Mouse (Mus musculus): ENCODE measurements at regions not wholly inside any gene's neighbourhood (a gene's known extent, or its start where the extent isn't known, plus 50 kb on each side); places are given as distances from the start of the nearest gene placed in this dataset.

- DNase-seq (ENCODE audit: low read depth, low spot score): no peak
- Histone ChIP-seq H3K27me3 (ENCODE audit: control insufficient read depth in 1 of 2, insufficient read depth in 2 of 2, low read length in 2 of 2) (peaks cover 0 to 3% of the 10 kb centered on the region in 2 experiments; a peak in 2 of 4 replicates), H3K36me3 (ENCODE audit: control insufficient read depth in 1 of 2, insufficient read depth in 2 of 2, low read length in 2 of 2) (no peaks in the 10 kb centered on the region), H3K4me1 (ENCODE audit: control insufficient read depth in 1 of 2, insufficient read depth in 2 of 2, low read length in 2 of 2) (no peaks in the 10 kb centered on the region), H3K27ac (ENCODE audit: control insufficient read depth, low read depth, low read length) (no peak overlapping the region), H3K4me3 (ENCODE audit: control insufficient read depth in 1 of 2, insufficient read depth in 1 of 2, low read depth in 2 of 2, low read length in 2 of 2) (no peak overlapping the region), H3K9me3 (replicated peaks; ENCODE audit: insufficient read depth, low read length) (no peaks in the 10 kb centered on the region), H3K79me2 (ENCODE audit: control insufficient read depth, insufficient read depth, low read length, poor library complexity) (no peaks in the 10 kb centered on the region), H3K9ac (ENCODE audit: control insufficient read depth, low read depth, low read length, poor library complexity, severe bottlenecking) (no peak overlapping the region)
- TF ChIP-seq ZNF384 (IDR thresholded peaks at IDR 0.05; ENCODE audit: low read depth, low read length) (no peak), CTCF (IDR thresholded peaks at IDR 0.05 in 2 of 3, conservative IDR thresholded peaks at IDR 0.05 in 1 of 3; ENCODE audit: control insufficient read depth in 1 of 3, insufficient read depth in 1 of 3, low read depth in 2 of 3, low read length in 3 of 3, poor library complexity in 1 of 3, severe bottlenecking in 1 of 3) (no peak), ETS1 (IDR thresholded peaks at IDR 0.05; ENCODE audit: low read depth, low read length) (no peak), POLR2AphosphoS2 (IDR thresholded peaks at IDR 0.05; ENCODE audit: low read length) (no peak), ZMIZ1 (IDR thresholded peaks at IDR 0.05; ENCODE audit: low read depth, low read length) (no peak), SIN3A (IDR thresholded peaks at IDR 0.05; ENCODE audit: low read length) (no peak), BHLHE40 (IDR thresholded peaks at IDR 0.05; ENCODE audit: borderline replicate concordance, low read depth, low read length) (no peak), GABPA (IDR thresholded peaks at IDR 0.05; ENCODE audit: low read depth, low read length) (no peak), RCOR1 (IDR thresholded peaks at IDR 0.05; ENCODE audit: low read depth, low read length) (no peak)
Measured at GRCm38 (mm10) chr11:33039854-33040792, 107.1 kb downstream of the Fgf18 start.

GRCm38 (mm10) chr11:33036367-33036766, 110.8 kb downstream of the Fgf18 start:
- no peak for TF ChIP-seq USF1 (IDR thresholded peaks at IDR 0.05; ENCODE audit: low read depth, low read length)
- H3K79me2 ChIP-seq (ENCODE audit: control insufficient read depth, insufficient read depth, low read length, poor library complexity): no peaks in the 10 kb centered on the region
- no peak overlapping the region for H3K9ac ChIP-seq (ENCODE audit: control insufficient read depth, low read depth, low read length, poor library complexity, severe bottlenecking)
- DNase-seq (ENCODE audit: low read depth, low spot score): no peak
- H3K27me3 ChIP-seq (ENCODE audit: control insufficient read depth in 1 of 2, insufficient read depth in 2 of 2, low read length in 2 of 2): peaks cover 0 to 2% of the 10 kb centered on the region in 2 experiments; a peak in 2 of 4 replicates
- no peak overlapping the region for H3K27ac ChIP-seq (ENCODE audit: control insufficient read depth, low read depth, low read length)
- H3K4me3 ChIP-seq (ENCODE audit: control insufficient read depth in 1 of 2, insufficient read depth in 1 of 2, low read depth in 2 of 2, low read length in 2 of 2): no peak overlapping the region
- H3K36me3 ChIP-seq (ENCODE audit: control insufficient read depth in 1 of 2, insufficient read depth in 2 of 2, low read length in 2 of 2): no peaks in the 10 kb centered on the region
- no peaks in the 10 kb centered on the region for H3K4me1 ChIP-seq (ENCODE audit: control insufficient read depth in 1 of 2, insufficient read depth in 2 of 2, low read length in 2 of 2)
- H3K9me3 ChIP-seq (replicated peaks; ENCODE audit: insufficient read depth, low read length): no peaks in the 10 kb centered on the region

DNA sequence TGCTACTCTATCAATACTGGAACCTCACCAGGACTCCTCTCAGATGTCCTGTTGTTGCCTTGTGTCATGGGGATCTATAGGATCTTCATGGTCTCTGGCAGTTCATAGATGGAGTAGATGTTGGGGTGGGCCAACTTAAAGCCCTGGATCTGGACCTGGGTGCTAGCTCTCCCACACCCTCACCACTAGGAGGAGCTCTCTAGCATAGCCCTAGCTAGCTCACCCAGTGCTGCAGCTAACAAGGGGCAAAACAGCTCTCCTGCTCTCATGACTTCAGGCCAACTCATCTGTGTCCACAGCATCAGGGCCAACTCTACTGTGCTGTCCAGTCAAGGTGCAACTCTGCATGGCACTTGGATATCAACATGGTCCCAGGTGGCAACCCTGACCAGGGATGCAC, 118.3 kb downstream of the Fgf18 start:
- Histone ChIP-seq H3K27me3 (ENCODE audit: control insufficient read depth in 1 of 2, insufficient read depth in 2 of 2, low read length in 2 of 2) (peaks cover 0 to 2% of the 10 kb centered on the region in 2 experiments; a peak in 1 of 4 replicates), H3K36me3 (ENCODE audit: control insufficient read depth in 1 of 2, insufficient read depth in 2 of 2, low read length in 2 of 2) (no peaks in the 10 kb centered on the region), H3K4me3 (ENCODE audit: control insufficient read depth in 1 of 2, insufficient read depth in 1 of 2, low read depth in 2 of 2, low read length in 2 of 2) (no peak overlapping the region), H3K9ac (ENCODE audit: control insufficient read depth, low read depth, low read length, poor library complexity, severe bottlenecking) (no peak overlapping the region), H3K9me3 (replicated peaks; ENCODE audit: insufficient read depth, low read length) (no peaks in the 10 kb centered on the region), H3K27ac (ENCODE audit: control insufficient read depth, low read depth, low read length) (no peak overlapping the region), H3K79me2 (ENCODE audit: control insufficient read depth, insufficient read depth, low read length, poor library complexity) (no peaks in the 10 kb centered on the region), H3K4me1 (ENCODE audit: control insufficient read depth in 1 of 2, insufficient read depth in 2 of 2, low read length in 2 of 2) (no peaks in the 10 kb centered on the region)
- peak; percentile 19 for DNase-seq (ENCODE audit: low read depth, low spot score)
- TF ChIP-seq ETS1 (IDR thresholded peaks at IDR 0.05; ENCODE audit: low read depth, low read length) (no peak), TCF12 (IDR thresholded peaks at IDR 0.05; ENCODE audit: low read depth, low read length) (no peak), SMC3 (IDR thresholded peaks at IDR 0.05; ENCODE audit: low read depth, low read length) (peak; percentile 23; the same call in 1 of the 2 replicates), RAD21 (IDR thresholded peaks at IDR 0.05; ENCODE audit: low read depth, low read length) (peak; percentile 4; the same call in 1 of the 2 replicates), ZNF384 (IDR thresholded peaks at IDR 0.05; ENCODE audit: low read depth, low read length) (no peak), NELFE (IDR thresholded peaks at IDR 0.05; ENCODE audit: low read depth, low read length) (no peak), UBTF (IDR thresholded peaks at IDR 0.05; ENCODE audit: borderline replicate concordance, insufficient read depth, low read depth, low read length) (no peak), CHD2 (IDR thresholded peaks at IDR 0.05; ENCODE audit: low read length) (no peak), TBP (IDR thresholded peaks at IDR 0.05; ENCODE audit: low read depth, low read length) (no peak), POLR2AphosphoS5 (IDR thresholded peaks at IDR 0.05; ENCODE audit: borderline replicate concordance, low read depth, low read length) (no peak), CTCF (IDR thresholded peaks at IDR 0.05 in 2 of 3, conservative IDR thresholded peaks at IDR 0.05 in 1 of 3; ENCODE audit: control insufficient read depth in 1 of 3, insufficient read depth in 1 of 3, low read depth in 2 of 3, low read length in 3 of 3, poor library complexity in 1 of 3, severe bottlenecking in 1 of 3) (peak; percentile 39 to 53 (median 45); a peak in 5 of 6 replicates), NRF1 (IDR thresholded peaks at IDR 0.05; ENCODE audit: insufficient read depth, low read depth, low read length, poor library complexity, severe bottlenecking) (no peak), USF2 (IDR thresholded peaks at IDR 0.05; ENCODE audit: borderline replicate concordance in 1 of 2, insufficient read depth in 1 of 2, low read depth in 1 of 2, low read length in 2 of 2) (no peak), EP300 (IDR thresholded peaks at IDR 0.05; ENCODE audit: low read depth in 1 of 2, low read length in 2 of 2) (no peak), KAT2A (conservative IDR thresholded peaks at IDR 0.05; ENCODE audit: low read depth, low read length) (no peak), POLR2AphosphoS2 (IDR thresholded peaks at IDR 0.05; ENCODE audit: low read length) (no peak)
